Mouse (Mus musculus) heart, postnatal 14 days (tissue): Measurements from ENCODE around the gene Tnfsf18. TPM values are rescaled to one million over a fixed set of nuclear protein-coding genes. Genes with fewer than 3 reads are reported as not detected.

Experiments
- DNase-seq, 2 experiments: peaks; one replicate each; pipeline ENCODE4 v3.0.0; 2021 to 2022
- intact Hi-C: fragments of 180-260 bp; cut with DNase I; formaldehyde crosslinking; loops from one replicate; pipeline ENCODE4 v1.15.1; 2025
- long read RNA-seq, 2 experiments: library from polyadenylated mRNA; stranded (forward); transcript quantifications; one replicate each; pipeline ENCODE4 v2.0.0; 2021
- total RNA-seq, 2 experiments: library from RNA; stranded (reverse); gene quantifications; 2 replicates each; pipeline ENCODE4 v1.2.3; 2021

Gene Tnfsf18
- total RNA-seq = under 1 TPM; 0.10 to 0.12 TPM
- long read RNA-seq, experiment 1 = 0 reads
- long read RNA-seq, experiment 2 = 0 reads

GRCm38 (mm10) chr1:161494343-161494742 lies at the start of gene Tnfsf18:
Gene Tnfsf18, plus strand, starts transcription at chr1:161494655.
- intact Hi-C loops = loop anchor here (5.0 kb wide), 1 partner anchor 92 kb away; no protein-coding TSS in a partner anchor
- peak; percentile 82 to 86 for DNase-seq

- intact Hi-C loops = no loop called here
- no peak for DNase-seq
Measured at GRCm38 (mm10) chr1:161444858-161445257, 49.6 kb upstream of the Tnfsf18 start.

GRCm38 (mm10) chr1:161451683-161452245 lies 42.7 kb upstream of the Tnfsf18 start:
- DNase-seq = no peak
- intact Hi-C loops = no loop called here

GRCm38 (mm10) chr1:161452250-161452649 lies 42.2 kb upstream of the Tnfsf18 start:
- intact Hi-C loops = no loop called here
- no peak for DNase-seq

GRCm38 (mm10) chr1:161463388-161464085 lies 30.9 kb upstream of the Tnfsf18 start:
- peak; percentile 36 to 55 for DNase-seq
- intact Hi-C loops = no loop called here

GRCm38 (mm10) chr1:161477221-161477620 lies 17.2 kb upstream of the Tnfsf18 start:
- intact Hi-C loops = no loop called here
- no peak for DNase-seq

- intact Hi-C loops = no loop called here
- no peak for DNase-seq
Measured at GRCm38 (mm10) chr1:161479854-161480253, 14.6 kb upstream of the Tnfsf18 start.

- intact Hi-C loops = no loop called here
- DNase-seq = no peak
Measured at GRCm38 (mm10) chr1:161482211-161482610, 12.2 kb upstream of the Tnfsf18 start.

GRCm38 (mm10) chr1:161487069-161487468 lies 7.4 kb upstream of the Tnfsf18 start:
- DNase-seq = no peak
- intact Hi-C loops = no loop called here

- intact Hi-C loops = loop anchor here (5.0 kb wide), 1 partner anchor 89 kb away; no protein-coding TSS in a partner anchor
- no peak for DNase-seq
Measured at GRCm38 (mm10) chr1:161491766-161492165, 2.7 kb upstream of the Tnfsf18 start.

- intact Hi-C loops = loop anchor here (5.0 kb wide), 1 partner anchor 190 kb away; no protein-coding TSS in a partner anchor
- DNase-seq = no peak
Measured at GRCm38 (mm10) chr1:161496866-161497645, 2.6 kb downstream of the Tnfsf18 start.

GRCm38 (mm10) chr1:161500114-161500810 lies 5.8 kb downstream of the Tnfsf18 start:
- DNase-seq = no peak
- intact Hi-C loops = no loop called here

- DNase-seq = no peak
- intact Hi-C loops = no loop called here
Measured at GRCm38 (mm10) chr1:161500811-161501146, 6.3 kb downstream of the Tnfsf18 start.

GRCm38 (mm10) chr1:161506317-161506716 lies 11.9 kb downstream of the Tnfsf18 start:
- no peak for DNase-seq
- intact Hi-C loops = no loop called here

- peak; percentile 51 to 60 for DNase-seq
- intact Hi-C loops = no loop called here
Measured at GRCm38 (mm10) chr1:161507623-161508047, 13.2 kb downstream of the Tnfsf18 start.

- intact Hi-C loops = no loop called here
- no peak for DNase-seq
Measured at GRCm38 (mm10) chr1:161517355-161517754, 22.9 kb downstream of the Tnfsf18 start.

GRCm38 (mm10) chr1:161520223-161520622 lies 25.8 kb downstream of the Tnfsf18 start:
- no peak for DNase-seq
- intact Hi-C loops = no loop called here

GRCm38 (mm10) chr1:161528173-161528572 lies 33.7 kb downstream of the Tnfsf18 start:
- no peak for DNase-seq
- intact Hi-C loops = no loop called here

- intact Hi-C loops = no loop called here
- DNase-seq = no peak
Measured at GRCm38 (mm10) chr1:161550596-161551095, 56.2 kb downstream of the Tnfsf18 start.

- DNase-seq = no peak
- intact Hi-C loops = no loop called here
Measured at GRCm38 (mm10) chr1:161552098-161552497, 57.6 kb downstream of the Tnfsf18 start.
